Mouse (Mus musculus): ENCODE results near the gene Ssh1. TPM values are rescaled to one million over a fixed set of nuclear protein-coding genes. Genes with fewer than 3 reads are reported as not detected.

The Ssh1 gene
- total and polyA plus RNA-seq, 3 experiments, result 3.0 to 8.2 (median 8.1) TPM

- in situ Hi-C loops (cut with MboI; ENCODE audit: low pct_ligation_motif_present, low pct_unique_long_range_greater_than_20kb, low sequenced_read_pairs), result no loop called here
- Histone ChIP-seq H3K27ac (ENCODE audit: insufficient read depth, low read depth) (no peak overlapping the region), H3K4me1 (ENCODE audit: control insufficient read depth in 1 of 2, insufficient read depth in 2 of 2) (peaks cover 2 to 36% of the 10 kb centered on the region in 2 experiments; a peak in 3 of 4 replicates), H3K9ac (ENCODE audit: insufficient read depth, low read depth) (no peak overlapping the region), H3K27me3 (replicated peaks) (no peaks in the 10 kb centered on the region), H3K4me3 (replicated peaks in 1 of 3; ENCODE audit: low read depth in 2 of 3, low read length in 2 of 3, poor library complexity in 1 of 3) (no peak overlapping the region), H3K79me2 (replicated peaks; ENCODE audit: control insufficient read depth, extremely low read depth, insufficient read depth, poor library complexity, severe bottlenecking) (peaks cover 4% of the 10 kb centered on the region; the same call in 1 of the 2 replicates), H3K36me3 (replicated peaks in 1 of 2; ENCODE audit: control insufficient read depth in 1 of 2, insufficient read depth in 1 of 2, low read length in 1 of 2) (peaks cover 0 to 46% of the 10 kb centered on the region in 2 experiments), H3K9me3 (replicated peaks; ENCODE audit: low read length) (no peaks in the 10 kb centered on the region), H3K4me2 (ENCODE audit: insufficient read depth, low read depth, poor library complexity, severe bottlenecking) (no peak overlapping the region)
- no peak for DNase-seq (ENCODE audit: extremely low read depth)
- dilution Hi-C loops (cut with MboI; ENCODE audit: extremely low pct_ligation_motif_present, extremely low pct_unique_long_range_greater_than_20kb, low sequenced_read_pairs), result no loop called here
- TF ChIP-seq CHD2 (IDR thresholded peaks at IDR 0.05; ENCODE audit: low read length), result no peak
- TF ChIP-seq NRF1 (IDR thresholded peaks at IDR 0.05; ENCODE audit: low read depth, low read length), result no peak
- no peak for TF ChIP-seq NELFE (IDR thresholded peaks at IDR 0.05; ENCODE audit: low read depth, low read length)
- TF ChIP-seq BHLHE40 (IDR thresholded peaks at IDR 0.05; ENCODE audit: low read depth, low read length), result no peak
- no peak for TF ChIP-seq CHD1 (IDR thresholded peaks at IDR 0.05; ENCODE audit: low read depth, low read length)
- no peak for TF ChIP-seq TCF12 (IDR thresholded peaks at IDR 0.05; ENCODE audit: low read depth, low read length)
- TF ChIP-seq ZNF384 (IDR thresholded peaks at IDR 0.05; ENCODE audit: low read depth, low read length), result no peak
- no peak for TF ChIP-seq RCOR1 (conservative IDR thresholded peaks at IDR 0.05; ENCODE audit: low read depth, low read length)
- no peak for TF ChIP-seq RAD21 (IDR thresholded peaks at IDR 0.05; ENCODE audit: low read depth, low read length)
These were observed 101.7 kb downstream of the Ssh1 start for GRCm38 (mm10) chr5:113892005-113892404.

DNA sequence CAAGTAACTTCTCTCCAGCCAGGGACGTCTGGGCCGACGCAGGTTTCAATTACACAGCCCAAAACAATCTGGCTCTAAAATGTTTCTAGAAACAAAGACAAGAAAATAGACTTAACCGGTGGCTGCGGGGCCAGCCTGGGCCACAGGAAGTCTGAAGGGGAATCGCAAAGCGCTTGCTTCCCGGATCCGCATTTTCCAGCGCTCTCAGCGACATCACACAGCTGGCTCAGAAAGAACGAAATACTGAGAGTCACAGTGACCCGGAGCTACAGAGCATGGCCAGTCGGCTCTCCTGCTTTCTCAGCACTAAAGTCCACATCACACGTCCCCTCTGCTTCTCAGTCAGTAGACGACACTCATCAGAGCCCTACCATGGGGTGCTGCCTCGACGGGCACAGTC, 102.8 kb downstream of the Ssh1 start:
- dilution Hi-C loops (cut with MboI; ENCODE audit: extremely low pct_ligation_motif_present, extremely low pct_unique_long_range_greater_than_20kb, low sequenced_read_pairs), result no loop called here
- DNase-seq (ENCODE audit: extremely low read depth), result no peak
- Histone ChIP-seq H3K79me2 (replicated peaks; ENCODE audit: control insufficient read depth, extremely low read depth, insufficient read depth, poor library complexity, severe bottlenecking) (peaks cover 4% of the 10 kb centered on the region; the same call in 1 of the 2 replicates), H3K9ac (ENCODE audit: insufficient read depth, low read depth) (no peak overlapping the region), H3K4me3 (replicated peaks in 1 of 3; ENCODE audit: low read depth in 2 of 3, low read length in 2 of 3, poor library complexity in 1 of 3) (no peak overlapping the region), H3K27me3 (replicated peaks) (no peaks in the 10 kb centered on the region), H3K27ac (ENCODE audit: insufficient read depth, low read depth) (no peak overlapping the region), H3K9me3 (replicated peaks; ENCODE audit: low read length) (no peaks in the 10 kb centered on the region), H3K36me3 (replicated peaks in 1 of 2; ENCODE audit: control insufficient read depth in 1 of 2, insufficient read depth in 1 of 2, low read length in 1 of 2) (peaks cover 0 to 47% of the 10 kb centered on the region in 2 experiments), H3K4me1 (ENCODE audit: control insufficient read depth in 1 of 2, insufficient read depth in 2 of 2) (peaks cover 2 to 32% of the 10 kb centered on the region in 2 experiments; a peak in 3 of 4 replicates), H3K4me2 (ENCODE audit: insufficient read depth, low read depth, poor library complexity, severe bottlenecking) (no peak overlapping the region)
- in situ Hi-C loops (cut with MboI; ENCODE audit: low pct_ligation_motif_present, low pct_unique_long_range_greater_than_20kb, low sequenced_read_pairs), result no loop called here
- TF ChIP-seq ZMIZ1 (IDR thresholded peaks at IDR 0.05; ENCODE audit: low read depth, low read length) (no peak), BHLHE40 (IDR thresholded peaks at IDR 0.05; ENCODE audit: low read depth, low read length) (no peak), PAX5 (IDR thresholded peaks at IDR 0.05; ENCODE audit: low read length) (no peak), MEF2A (IDR thresholded peaks at IDR 0.05; ENCODE audit: borderline replicate concordance, low read depth, low read length) (no peak), SIN3A (IDR thresholded peaks at IDR 0.05; ENCODE audit: low read length) (no peak), E2F4 (IDR thresholded peaks at IDR 0.05; ENCODE audit: insufficient replicate concordance, low read depth, low read length) (no peak), UBTF (IDR thresholded peaks at IDR 0.05; ENCODE audit: low read depth, low read length) (no peak), POLR2A (IDR thresholded peaks at IDR 0.05; ENCODE audit: low read depth, low read length) (no peak), MAZ (IDR thresholded peaks at IDR 0.05; ENCODE audit: low read depth, low read length) (no peak), JUN (IDR thresholded peaks at IDR 0.05; ENCODE audit: insufficient read depth, low read depth, low read length) (no peak), EP300 (IDR thresholded peaks at IDR 0.05; ENCODE audit: low read length) (no peak), IRF4 (IDR thresholded peaks at IDR 0.05; ENCODE audit: low read depth, low read length) (no peak), MAX (IDR thresholded peaks at IDR 0.05; ENCODE audit: low read length) (no peak), RAD21 (IDR thresholded peaks at IDR 0.05; ENCODE audit: low read depth, low read length) (no peak)

All from CH12.LX (cell line).